Mouse (Mus musculus) embryonic fibroblast, embryonic 13.5 days (primary cell): Measurements from ENCODE around the gene Actr6.

Experiments
- CTCF ChIP-seq: IDR thresholded peaks from 2 replicates; pipeline ENCODE4 v1.5.1; 2011; ENCODE audit warnings: mild to moderate bottlenecking, control low read depth, low read length, moderate library complexity, borderline replicate concordance; ENCODE audit not compliant: insufficient read depth
- POLR2A ChIP-seq: IDR thresholded peaks from 2 replicates; pipeline ENCODE4 v1.6.1; 2011; ENCODE audit warnings: low read depth, mild to moderate bottlenecking, control low read depth, low read length, moderate library complexity

DNA sequence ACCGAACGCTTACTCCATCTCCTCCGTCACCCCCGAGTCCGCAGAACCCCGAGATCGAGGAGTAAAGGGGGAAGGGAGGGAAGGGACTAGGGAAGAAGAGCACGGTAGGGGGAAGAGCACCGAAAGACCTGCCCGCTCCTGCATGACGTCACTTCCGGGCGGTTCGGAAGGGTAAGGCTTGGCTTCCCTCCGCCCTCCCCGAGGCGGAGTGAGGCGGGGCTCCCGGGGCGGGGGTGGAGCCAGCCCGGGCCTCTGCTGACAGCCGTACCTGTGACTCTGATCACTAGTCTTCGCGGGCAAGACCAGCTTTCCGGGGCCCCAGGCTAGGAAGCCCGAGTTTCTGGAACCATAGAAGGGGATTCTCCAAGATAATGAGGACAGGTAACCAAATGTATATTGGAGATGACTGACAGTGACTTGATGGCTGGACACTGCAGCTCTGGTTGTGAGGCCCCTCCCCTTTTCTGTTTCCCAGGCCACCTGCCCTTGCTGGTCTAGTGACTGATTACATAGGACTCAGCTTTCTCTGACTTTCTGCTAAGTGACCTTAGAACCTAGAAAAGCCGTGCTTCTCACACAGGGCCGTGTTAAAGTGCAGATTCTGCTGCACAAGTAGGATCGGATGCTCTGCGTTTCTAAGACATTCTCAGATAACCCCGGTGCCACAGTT lies 45.8 kb downstream of the Actr6 start, which contains the start of gene Scyl2:
- TF ChIP-seq CTCF, result no peak
- TF ChIP-seq POLR2A, result peak; percentile 81
